Mouse (Mus musculus) left cerebral cortex, adult 9 months (tissue): Measurements from ENCODE around the gene Dzip1.

Experiments
- DNase-seq, 2 experiments: peaks; one replicate each; pipeline ENCODE4 v3.0.0; 2022; ENCODE audit warnings: low spot score in 2 of 2

The Dzip1 gene

DNA sequence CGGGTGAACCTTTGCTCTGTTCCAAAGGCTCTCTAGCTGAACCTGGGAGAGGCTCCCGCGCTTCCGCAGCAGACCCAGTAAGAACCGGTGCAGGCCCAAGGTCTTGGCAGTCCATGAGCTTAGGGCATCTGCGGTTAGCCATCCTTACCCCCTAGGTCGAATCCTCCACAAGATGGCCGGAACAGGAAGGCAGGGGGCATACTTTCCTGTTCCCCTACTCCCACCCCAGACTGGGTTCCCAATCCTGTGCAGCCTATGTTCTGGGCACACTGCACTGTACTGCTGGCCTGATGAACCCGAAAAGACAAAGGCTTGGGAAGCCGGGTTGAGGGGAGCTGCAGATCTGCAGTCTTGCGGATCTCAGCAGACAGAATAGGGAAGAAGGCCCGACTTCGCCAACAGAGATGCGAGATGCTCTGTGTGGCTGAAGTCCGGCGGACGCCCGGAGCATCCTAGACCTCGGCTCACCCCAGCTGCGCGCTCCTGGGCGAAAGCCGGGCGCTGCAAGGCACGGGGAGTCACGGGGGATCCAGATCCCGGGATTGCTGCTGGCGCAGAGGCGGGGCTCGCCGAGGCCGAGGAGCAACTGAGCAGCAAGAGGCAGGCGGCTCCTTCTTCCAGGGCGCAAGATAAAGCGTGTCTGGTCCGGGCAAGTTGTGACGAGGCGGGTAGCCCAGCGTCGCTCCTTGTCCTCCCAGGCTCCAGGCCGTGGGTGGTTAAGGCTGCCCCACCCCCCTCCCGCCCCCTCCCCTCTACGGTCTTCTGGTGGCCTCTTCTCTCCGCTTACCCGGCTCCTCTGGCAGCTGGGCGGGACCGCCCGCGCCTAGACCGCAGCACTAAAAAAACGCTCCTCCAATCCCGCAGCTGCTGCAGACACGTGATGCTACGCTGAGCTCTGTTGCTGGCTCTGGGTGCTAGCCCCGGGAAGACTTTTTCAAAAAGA lies at the start of gene Dzip1:
Gene Dzip1 (minus strand): TSS at position 788 of the 943 bp plus-strand sequence.
- peak; percentile 60 to 81 for DNase-seq

GRCm38 (mm10) chr14:118972268-118972667 lies 47.0 kb upstream of the Dzip1 start:
- DNase-seq, result no peak

DNA sequence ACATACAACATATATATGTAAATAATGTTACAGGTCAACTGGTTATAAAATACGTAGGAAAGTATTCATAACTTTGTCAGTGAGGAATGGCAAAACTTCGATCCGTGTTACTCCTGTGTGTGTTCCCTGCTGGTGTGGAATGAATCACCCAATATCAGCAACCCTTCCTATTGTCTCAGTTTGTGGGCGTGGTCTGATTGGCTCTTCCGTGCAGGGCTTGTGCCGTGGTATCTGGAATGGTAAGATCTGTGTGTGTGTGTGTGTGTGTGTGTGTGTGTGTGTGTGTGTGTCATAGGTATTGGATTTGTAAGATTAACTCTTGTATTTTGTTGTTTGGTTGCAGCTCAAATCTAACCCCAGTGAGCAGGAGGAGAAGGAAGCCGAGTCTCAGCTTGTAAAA lies 42.4 kb upstream of the Dzip1 start:
- DNase-seq, result no peak

DNA sequence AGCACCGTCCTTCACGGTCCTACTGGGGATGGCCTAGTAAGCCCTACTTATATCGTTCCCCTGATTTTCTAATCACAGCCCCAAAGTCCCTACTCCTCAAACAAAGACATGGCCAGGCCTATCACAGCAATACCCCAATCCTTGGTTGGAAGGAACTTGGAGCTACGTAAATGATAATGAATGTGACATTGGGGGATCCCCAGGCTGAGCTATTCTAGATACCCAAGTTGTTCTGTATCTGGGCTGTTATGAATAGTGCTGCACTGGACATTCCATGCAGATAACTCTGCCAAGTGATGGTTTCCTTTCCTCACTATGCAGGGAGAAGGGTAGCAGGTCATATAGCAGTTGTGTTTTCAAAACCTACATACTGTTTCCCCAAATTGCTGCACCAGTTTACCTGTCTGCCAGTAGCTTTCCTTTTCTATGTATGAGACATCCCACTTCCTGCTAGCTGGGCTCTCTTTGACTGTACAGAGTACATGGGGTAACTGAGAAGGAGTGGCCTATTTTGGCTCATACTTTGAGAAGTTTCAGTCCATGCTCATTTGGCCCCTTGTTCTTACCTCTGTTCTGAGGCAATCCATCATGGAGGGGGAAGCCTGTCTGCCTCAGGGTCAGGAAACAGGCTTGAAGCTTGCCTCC lies 40.2 kb upstream of the Dzip1 start:
- DNase-seq, result no peak

DNA sequence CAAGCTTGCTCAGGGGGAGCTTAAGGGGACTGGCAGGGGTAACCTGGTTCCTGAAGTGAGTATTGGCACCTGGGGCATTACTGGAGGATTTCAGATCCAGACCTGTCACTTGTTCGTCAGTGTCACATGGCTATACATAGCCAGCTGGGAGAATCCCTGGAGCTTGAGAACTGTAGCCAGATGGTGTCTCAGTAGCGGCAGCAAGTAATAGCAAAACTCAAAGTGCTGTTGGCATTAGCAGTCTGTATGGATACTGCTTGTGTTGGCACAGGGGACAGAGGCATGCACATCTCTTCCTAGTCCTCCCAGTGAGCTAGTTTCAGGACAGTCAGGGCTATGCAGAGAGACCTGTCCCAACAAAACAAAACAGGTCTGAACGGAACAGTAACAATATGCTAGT lies 32.8 kb upstream of the Dzip1 start:
- DNase-seq, result no peak

GRCm38 (mm10) chr14:118951912-118952583 lies 26.8 kb upstream of the Dzip1 start:
- no peak for DNase-seq

GRCm38 (mm10) chr14:118948841-118949240 lies 23.6 kb upstream of the Dzip1 start:
- no peak for DNase-seq

DNA sequence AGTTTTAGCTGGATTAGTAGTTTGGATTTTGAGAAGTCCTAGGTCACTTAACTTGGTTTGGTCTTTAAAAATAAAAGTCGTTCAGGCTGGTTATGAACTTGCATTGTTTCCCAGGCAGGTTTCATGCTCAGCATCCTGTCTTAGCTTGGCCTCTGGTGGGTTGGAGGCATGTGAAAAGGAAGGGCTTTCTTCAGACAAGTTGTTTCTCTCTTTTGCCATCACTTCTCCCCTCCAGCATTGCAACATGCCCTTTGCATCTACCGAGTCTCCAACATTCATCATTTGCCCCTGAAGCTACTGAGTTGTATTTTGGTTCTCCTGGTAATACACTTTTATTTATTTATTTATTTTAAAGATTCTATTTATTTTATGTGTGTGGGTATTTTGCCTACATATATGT lies 19.4 kb upstream of the Dzip1 start:
- DNase-seq, result no peak

GRCm38 (mm10) chr14:118942076-118942475 lies 16.8 kb upstream of the Dzip1 start:
- DNase-seq, result no peak

- DNase-seq, result no peak
Observed at GRCm38 (mm10) chr14:118940796-118941495, 15.7 kb upstream of the Dzip1 start.

GRCm38 (mm10) chr14:118938551-118938950 lies 13.3 kb upstream of the Dzip1 start:
- no peak for DNase-seq

DNA sequence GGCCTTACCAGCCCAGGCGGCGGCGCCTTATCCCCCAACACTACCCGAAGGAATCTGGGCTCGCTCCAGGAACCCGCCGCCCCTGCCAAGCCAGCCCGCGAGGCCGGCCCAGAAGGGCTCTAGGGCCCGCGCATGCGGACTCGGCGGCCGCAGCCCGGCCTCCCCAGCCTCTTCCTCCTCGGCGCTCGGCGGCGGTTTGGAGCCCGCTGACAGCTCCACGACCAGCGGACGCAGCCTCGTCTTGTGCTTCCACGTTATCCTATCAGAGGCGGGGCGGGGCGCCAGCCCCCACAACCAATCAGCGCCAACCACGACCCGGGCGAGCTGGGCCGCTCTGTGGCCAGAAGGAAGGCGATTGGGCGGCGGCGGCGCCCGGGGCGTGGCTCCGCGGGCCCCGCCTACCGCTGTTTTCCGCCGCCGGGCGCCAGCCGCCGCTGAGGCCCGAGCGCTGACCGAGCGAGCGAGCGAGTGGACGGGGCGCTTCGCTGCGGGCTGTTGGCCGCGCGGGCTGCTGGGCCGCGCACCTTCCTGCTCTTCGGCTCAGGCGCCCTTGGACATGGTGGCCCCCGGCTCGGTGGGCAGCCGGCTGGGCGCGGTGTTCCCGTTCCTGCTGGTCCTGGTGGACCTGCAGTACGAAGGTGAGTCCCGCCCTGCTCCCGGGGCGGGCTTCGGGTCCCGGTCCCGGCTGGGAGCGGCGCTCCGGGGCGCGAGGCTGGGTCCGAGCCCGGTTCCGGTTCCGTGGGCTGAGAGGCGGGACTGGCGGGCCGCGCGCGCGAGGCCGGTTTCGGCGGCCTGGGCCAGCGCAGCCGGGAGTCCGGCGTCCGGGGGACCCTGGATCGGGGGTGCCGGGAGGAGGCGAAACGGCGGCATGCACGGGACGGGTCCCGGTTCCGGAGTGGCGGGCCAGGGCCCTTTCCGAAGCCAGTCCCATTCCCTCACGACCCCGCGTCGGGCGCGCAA lies 12.6 kb upstream of the Dzip1 start, which contains the start of gene Dnajc3:
Gene Dnajc3 (plus strand): TSS at position 444 of the 960 bp plus-strand sequence.
- peak; percentile 98 to 100 for DNase-seq

DNA sequence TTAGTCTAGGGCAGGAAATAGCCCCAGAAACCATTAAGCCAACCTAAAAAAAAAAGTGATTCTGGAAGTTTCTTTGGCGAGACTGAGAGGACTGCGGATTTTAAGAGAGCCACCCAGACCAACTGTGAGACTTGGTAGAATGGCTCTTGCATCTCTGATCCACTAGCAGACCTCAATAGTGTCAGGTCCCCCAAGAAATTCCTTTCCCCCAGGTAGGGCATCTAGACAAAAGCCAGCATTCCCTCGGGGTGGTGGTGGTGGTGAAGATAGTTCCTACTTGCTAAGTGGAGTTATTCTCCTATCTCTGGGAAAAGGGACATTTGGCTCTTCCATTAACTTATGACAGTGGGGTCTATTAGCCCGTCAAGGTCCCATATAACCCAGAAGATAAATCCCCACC lies 11.7 kb upstream of the Dzip1 start:
- DNase-seq, result no peak

GRCm38 (mm10) chr14:118936236-118936635 lies 11.0 kb upstream of the Dzip1 start:
- DNase-seq, result no peak

DNA sequence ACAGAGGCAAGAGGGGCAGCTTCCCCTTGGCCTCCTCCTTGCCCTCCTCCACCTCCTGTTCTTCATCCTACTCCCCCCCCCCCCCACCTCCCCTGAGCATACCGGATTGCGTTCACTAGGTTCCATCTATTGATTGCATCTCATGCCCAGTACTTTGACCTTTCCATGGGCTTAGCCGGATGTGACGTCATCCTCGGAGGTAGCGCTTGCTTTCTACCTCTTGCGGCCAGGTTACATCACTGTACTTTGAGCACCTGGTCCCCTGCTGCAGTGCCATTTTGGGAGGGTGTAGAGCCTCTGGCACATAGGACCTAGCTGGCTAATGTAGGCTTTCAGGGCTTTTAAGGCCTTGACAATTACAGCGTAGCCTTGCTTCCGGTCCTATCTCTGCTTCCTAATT lies 9.4 kb upstream of the Dzip1 start:
- DNase-seq, result no peak

DNA sequence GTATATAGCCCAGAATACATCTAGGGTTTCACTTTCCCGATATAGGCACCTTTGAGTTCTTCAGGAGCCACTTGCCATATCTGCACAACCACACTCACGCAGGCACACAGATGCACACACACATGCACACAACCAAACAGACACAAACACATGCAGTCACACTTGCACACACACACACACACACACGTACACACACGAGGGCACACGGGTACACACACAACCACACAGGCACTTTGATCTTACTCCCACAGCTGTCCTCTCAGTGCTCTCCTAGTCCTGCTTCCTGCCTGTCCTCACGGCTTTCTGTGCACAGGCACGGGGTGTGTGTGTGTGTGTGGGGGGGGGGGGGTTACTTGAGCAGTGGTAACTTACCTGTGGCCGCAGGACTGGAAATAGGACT lies 7.7 kb upstream of the Dzip1 start:
- no peak for DNase-seq

DNA sequence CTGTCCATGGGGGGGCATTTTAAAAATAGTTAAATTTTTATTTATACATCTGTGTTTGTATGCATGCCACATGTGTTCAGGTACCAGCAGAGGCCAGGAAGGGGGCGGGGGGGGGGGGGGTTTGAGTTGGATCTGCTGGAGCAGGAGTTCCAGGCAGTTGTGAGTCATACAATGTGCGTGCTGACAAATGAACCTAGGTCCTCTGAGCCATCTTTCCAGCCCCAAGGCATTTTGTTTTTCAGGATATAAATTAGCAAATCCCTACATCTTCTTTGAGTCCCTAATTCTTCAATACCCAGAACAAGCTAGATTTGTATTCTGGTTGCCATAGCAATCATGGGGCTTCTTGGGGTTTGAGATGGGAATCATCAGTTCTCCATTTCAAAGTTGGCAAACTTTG lies 5.9 kb upstream of the Dzip1 start:
- DNase-seq, result no peak

DNA sequence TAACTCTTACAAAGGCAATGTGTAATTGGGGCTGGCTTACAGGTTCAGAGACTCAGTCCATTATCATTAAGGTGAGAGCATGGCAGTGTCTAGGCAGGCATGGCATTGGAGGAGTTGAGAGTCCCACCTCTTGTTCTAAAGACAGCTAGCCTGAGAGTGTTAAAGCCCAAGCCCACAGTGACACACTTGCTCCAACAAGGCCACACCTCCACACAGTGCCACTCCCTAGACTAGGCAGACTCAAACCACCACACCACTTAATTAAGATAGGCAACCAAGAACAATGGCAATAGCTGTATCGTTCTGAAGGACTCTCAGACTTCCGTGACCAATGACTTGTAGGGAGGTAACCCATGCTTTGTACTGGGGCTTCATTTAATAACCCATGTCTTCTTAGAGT lies 5.5 kb upstream of the Dzip1 start:
- no peak for DNase-seq

DNA sequence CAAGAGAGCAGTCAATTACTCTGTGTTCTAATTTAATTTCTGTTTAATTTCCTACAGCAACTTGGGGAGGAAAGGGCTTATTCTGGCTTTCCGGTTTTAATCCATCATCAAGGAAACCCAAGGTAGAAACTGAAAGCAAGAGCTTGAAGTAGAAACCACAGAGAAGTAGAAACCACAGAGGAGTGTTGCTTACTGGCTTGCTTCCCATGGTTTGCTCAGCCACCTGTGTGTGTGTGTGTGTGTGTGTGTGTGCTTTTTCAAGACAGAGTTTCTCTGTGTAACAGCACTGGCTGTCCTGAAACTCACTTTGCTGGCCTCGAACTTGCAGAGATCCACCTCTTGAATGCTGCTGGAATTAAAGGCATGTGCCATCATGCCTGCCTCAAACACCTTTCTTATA lies 4.5 kb upstream of the Dzip1 start:
- DNase-seq, result no peak

DNA sequence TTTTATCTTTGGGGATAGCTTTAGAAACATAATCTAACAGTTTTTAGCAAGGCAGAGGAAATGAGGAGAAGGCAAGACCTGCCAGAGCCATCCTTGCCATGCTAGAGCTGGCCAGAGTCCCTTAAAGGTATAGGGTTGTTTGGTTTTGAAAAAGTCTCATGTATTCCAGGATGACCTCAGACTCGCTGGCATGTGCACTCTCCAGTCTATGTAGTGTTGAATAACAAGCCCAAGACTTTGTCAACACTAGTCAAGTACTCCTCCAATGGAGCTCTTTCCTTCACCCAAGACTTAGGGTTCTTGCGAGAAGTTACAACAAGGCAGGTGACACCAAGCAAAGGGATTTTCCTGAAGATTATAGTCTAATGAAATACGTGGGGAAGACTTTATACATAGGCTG lies 3.3 kb upstream of the Dzip1 start:
- DNase-seq, result no peak
